Mouse (Mus musculus) MEL (cell line): ENCODE measurements around the gene Zc2hc1b. TPM values are rescaled to one million over a fixed set of nuclear protein-coding genes. Genes with fewer than 3 reads are reported as not detected.

Experiments used
- DNase-seq: peaks from one replicate; pipeline ENCODE4 v3.0.0; 2011; ENCODE audit warnings: low read depth, low spot score
- H3K27ac ChIP-seq: 2 replicates; pipeline ENCODE4 v1.5.1; 2012; ENCODE audit warnings: low read depth, mild to moderate bottlenecking, control low read depth, low read length, moderate library complexity; ENCODE audit not compliant: control insufficient read depth
- H3K27me3 ChIP-seq, 2 experiments: fragments of 150-350 bp in 1 of 2; sonication (generic) in 1 of 2; 2 replicates each; pipeline ENCODE4 v1.6.1; 2012; ENCODE audit warnings: low read length in 2 of 2, mild to moderate bottlenecking in 2 of 2, improper control_type of control experiment in 1 of 2, moderate library complexity in 1 of 2; ENCODE audit not compliant: insufficient read depth in 2 of 2, control insufficient read depth in 1 of 2
- H3K36me3 ChIP-seq, 2 experiments: 2 replicates each; pipeline ENCODE4 v1.6.1; 2012 to 2014; ENCODE audit warnings: low read length in 2 of 2, improper control_type of control experiment in 1 of 2, inconsistent platforms in 1 of 2, mild to moderate bottlenecking in 1 of 2; ENCODE audit not compliant: insufficient read depth in 2 of 2, control insufficient read depth in 1 of 2
- H3K4me1 ChIP-seq, 2 experiments: fragments of 150-350 bp in 1 of 2; sonication (generic) in 1 of 2; 2 replicates each; pipeline ENCODE4 v1.6.1; 2012; ENCODE audit warnings: low read length in 2 of 2, improper control_type of control experiment in 1 of 2, mild to moderate bottlenecking in 1 of 2; ENCODE audit not compliant: insufficient read depth in 2 of 2, control insufficient read depth in 1 of 2
- H3K4me3 ChIP-seq, 2 experiments: fragments of 150-350 bp in 1 of 2; sonication (generic) in 1 of 2; 2 replicates each; pipeline ENCODE4 v1.5.1; 2012; ENCODE audit warnings: low read depth in 2 of 2, low read length in 2 of 2, mild to moderate bottlenecking in 2 of 2, moderate library complexity in 2 of 2, control low read depth in 1 of 2, improper control_type of control experiment in 1 of 2; ENCODE audit not compliant: control insufficient read depth in 1 of 2, insufficient read depth in 1 of 2
- H3K79me2 ChIP-seq: 2 replicates; pipeline ENCODE4 v1.6.1; 2012; ENCODE audit warnings: mild to moderate bottlenecking, low read length, moderate library complexity; ENCODE audit not compliant: control insufficient read depth, poor library complexity, insufficient read depth
- H3K9ac ChIP-seq: 2 replicates; pipeline ENCODE4 v1.6.1; 2012; ENCODE audit warnings: low read depth, mild to moderate bottlenecking, control low read depth, low read length, moderate library complexity; ENCODE audit not compliant: control insufficient read depth, poor library complexity, severe bottlenecking
- H3K9me3 ChIP-seq: fragments of 150-350 bp; sonication (generic); replicated peaks from 2 replicates; pipeline ENCODE4 v1.6.1; 2012; ENCODE audit warnings: mild to moderate bottlenecking, low read length, improper control_type of control experiment, moderate library complexity; ENCODE audit not compliant: insufficient read depth
- CHD1 ChIP-seq: IDR thresholded peaks from 2 replicates; pipeline ENCODE4 v1.6.1; 2012; ENCODE audit warnings: low read depth, mild to moderate bottlenecking, inconsistent platforms, low read length, improper control_type of control experiment
- CHD2 ChIP-seq: IDR thresholded peaks from 2 replicates; pipeline ENCODE4 v1.6.1; 2011; ENCODE audit warnings: low read length, improper control_type of control experiment
- E2F4 ChIP-seq: IDR thresholded peaks from 2 replicates; pipeline ENCODE4 v1.6.1; 2011; ENCODE audit warnings: low read depth, low read length, improper control_type of control experiment, borderline replicate concordance
- ETS1 ChIP-seq: IDR thresholded peaks from 2 replicates; pipeline ENCODE4 v1.6.1; 2012; ENCODE audit warnings: low read depth, mild to moderate bottlenecking, inconsistent platforms, low read length, improper control_type of control experiment, moderate library complexity
- MAX ChIP-seq: IDR thresholded peaks from 2 replicates; pipeline ENCODE4 v1.6.1; 2011; ENCODE audit warnings: low read length, improper control_type of control experiment
- MEF2A ChIP-seq: IDR thresholded peaks from 2 replicates; pipeline ENCODE4 v1.6.1; 2014; ENCODE audit warnings: low read depth, mild to moderate bottlenecking, inconsistent platforms, low read length, improper control_type of control experiment; ENCODE audit not compliant: poor library complexity, insufficient replicate concordance, severe bottlenecking; ENCODE audit errors: extremely low read depth
- MXI1 ChIP-seq: IDR thresholded peaks from 2 replicates; pipeline ENCODE4 v1.6.1; 2011; ENCODE audit warnings: mild to moderate bottlenecking, low read depth, low read length, improper control_type of control experiment
- MYB ChIP-seq: IDR thresholded peaks from 2 replicates; pipeline ENCODE4 v1.6.1; 2011; ENCODE audit warnings: mild to moderate bottlenecking, low read depth, low read length, improper control_type of control experiment
- MYC ChIP-seq: IDR thresholded peaks from 2 replicates; pipeline ENCODE4 v1.6.1; 2011; ENCODE audit warnings: low read depth, mild to moderate bottlenecking, low read length, improper control_type of control experiment, moderate library complexity
- NELFE ChIP-seq: IDR thresholded peaks from 2 replicates; pipeline ENCODE4 v1.6.1; 2011; ENCODE audit warnings: low read depth, low read length, improper control_type of control experiment
- NRF1 ChIP-seq: IDR thresholded peaks from 2 replicates; pipeline ENCODE4 v1.6.1; 2014; ENCODE audit warnings: low read depth, mild to moderate bottlenecking, inconsistent platforms, low read length, improper control_type of control experiment, moderate library complexity; ENCODE audit not compliant: poor library complexity, insufficient read depth, severe bottlenecking
- POLR2AphosphoS5 ChIP-seq: IDR thresholded peaks from 2 replicates; pipeline ENCODE4 v1.6.1; 2012; ENCODE audit warnings: low read depth, borderline replicate concordance, mild to moderate bottlenecking, inconsistent platforms, low read length, moderate library complexity, mixed read lengths
- SIN3A ChIP-seq: IDR thresholded peaks from 2 replicates; pipeline ENCODE4 v1.6.1; 2012; ENCODE audit warnings: low read length, improper control_type of control experiment, inconsistent platforms
- TAL1 ChIP-seq: IDR thresholded peaks from 2 replicates; pipeline ENCODE4 v1.6.1; 2012; ENCODE audit warnings: mild to moderate bottlenecking, inconsistent platforms, low read length, moderate library complexity, mixed read lengths
- TBP ChIP-seq: IDR thresholded peaks from 2 replicates; pipeline ENCODE4 v1.8.0; 2011; ENCODE audit warnings: low read depth, low read length, improper control_type of control experiment
- TCF12 ChIP-seq: IDR thresholded peaks from 2 replicates; pipeline ENCODE4 v1.6.1; 2014; ENCODE audit warnings: low read depth, mild to moderate bottlenecking, inconsistent platforms, low read length, improper control_type of control experiment, moderate library complexity
- UBTF ChIP-seq: IDR thresholded peaks from 2 replicates; pipeline ENCODE4 v1.6.1; 2012; ENCODE audit warnings: low read depth, mild to moderate bottlenecking, inconsistent platforms, low read length, improper control_type of control experiment, moderate library complexity, borderline replicate concordance; ENCODE audit not compliant: insufficient read depth
- USF2 ChIP-seq, 2 experiments: IDR thresholded peaks; 2 replicates each; pipeline ENCODE4 v1.6.1; 2011 to 2012; ENCODE audit warnings: improper control_type of control experiment in 2 of 2, low read length in 2 of 2, borderline replicate concordance in 1 of 2, inconsistent platforms in 1 of 2, low read depth in 1 of 2, mild to moderate bottlenecking in 1 of 2; ENCODE audit not compliant: insufficient read depth in 1 of 2
- ZNF384 ChIP-seq: IDR thresholded peaks from 2 replicates; pipeline ENCODE4 v1.6.1; 2012; ENCODE audit warnings: low read depth, mild to moderate bottlenecking, inconsistent platforms, low read length, improper control_type of control experiment
- polyA plus RNA-seq, 2 experiments: library from polyadenylated mRNA; stranded (reverse) in 1 of 2; unstranded in 1 of 2; fragments of >175 nt in 1 of 2; fragments of >200 nt in 1 of 2; gene quantifications; 2 replicates each; pipeline versions ENCODE4 v1.2.1 to v1.2.4; 2012; ENCODE audit warnings: low replicate concordance in 2 of 2, low read depth in 1 of 2; ENCODE audit not compliant: insufficient read length in 2 of 2, insufficient read depth in 1 of 2, missing spikeins in 1 of 2
- total RNA-seq: library from RNA; depleted of rRNA; stranded (reverse); fragments of 300-350 nt; gene quantifications from 2 replicates; pipeline ENCODE4 v1.2.3, GENCODE M21; 2012

Gene Zc2hc1b
- total and polyA plus RNA-seq, 3 experiments = 0.07 TPM; not detected in 2

DNA sequence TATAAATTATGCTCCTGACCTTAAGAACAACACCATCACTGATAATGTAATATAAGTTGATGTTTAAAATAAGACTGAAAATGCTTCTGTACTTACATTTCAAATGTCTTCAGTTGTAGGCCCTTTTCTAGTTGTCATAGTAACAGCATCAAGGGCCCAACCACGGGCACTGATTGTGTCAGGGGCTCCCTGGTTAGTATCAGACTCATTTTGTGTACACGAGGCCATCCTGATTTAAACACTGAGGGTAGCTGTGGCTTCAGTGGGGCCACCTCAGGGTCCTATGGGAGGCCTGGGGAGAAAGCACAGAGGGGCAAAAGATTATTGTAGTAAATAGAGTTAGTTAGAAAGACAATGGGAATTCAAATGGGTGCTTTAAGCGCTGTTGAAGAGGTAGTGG is 52.0 kb downstream of the Zc2hc1b start:
- H3K4me1 ChIP-seq = no peaks in the 10 kb centered on the region
- no peak overlapping the region for H3K9ac ChIP-seq
- no peak for DNase-seq
- no peaks in the 10 kb centered on the region for H3K36me3 ChIP-seq
- no peaks in the 10 kb centered on the region for H3K9me3 ChIP-seq
- H3K79me2 ChIP-seq = no peaks in the 10 kb centered on the region
- H3K27me3 ChIP-seq = peaks cover 0 to 4% of the 10 kb centered on the region in 2 experiments; a peak in 2 of 4 replicates
- TF ChIP-seq MYB = no peak
- no peak for TF ChIP-seq E2F4
- no peak for TF ChIP-seq MEF2A
- TF ChIP-seq MXI1 = no peak
- TF ChIP-seq NRF1 = no peak
- TF ChIP-seq UBTF = no peak
- no peak for TF ChIP-seq MAX
- no peak for TF ChIP-seq POLR2AphosphoS5
- no peak for TF ChIP-seq MYC
- no peak for TF ChIP-seq USF2 (IDR thresholded peaks at IDR 0.05; ENCODE audit: borderline replicate concordance in 1 of 2, insufficient read depth in 1 of 2, low read depth in 1 of 2, low read length in 2 of 2)
- TF ChIP-seq ZNF384 = no peak
- no peak for TF ChIP-seq SIN3A
- TF ChIP-seq ETS1 = no peak
- no peak for TF ChIP-seq CHD2
- no peak for TF ChIP-seq TCF12
- TF ChIP-seq NELFE = no peak
- TF ChIP-seq CHD1 = no peak
- no peak for TF ChIP-seq TAL1
- TF ChIP-seq TBP = no peak
- no peak overlapping the region for H3K4me3 ChIP-seq
- H3K27ac ChIP-seq = no peak overlapping the region

DNA sequence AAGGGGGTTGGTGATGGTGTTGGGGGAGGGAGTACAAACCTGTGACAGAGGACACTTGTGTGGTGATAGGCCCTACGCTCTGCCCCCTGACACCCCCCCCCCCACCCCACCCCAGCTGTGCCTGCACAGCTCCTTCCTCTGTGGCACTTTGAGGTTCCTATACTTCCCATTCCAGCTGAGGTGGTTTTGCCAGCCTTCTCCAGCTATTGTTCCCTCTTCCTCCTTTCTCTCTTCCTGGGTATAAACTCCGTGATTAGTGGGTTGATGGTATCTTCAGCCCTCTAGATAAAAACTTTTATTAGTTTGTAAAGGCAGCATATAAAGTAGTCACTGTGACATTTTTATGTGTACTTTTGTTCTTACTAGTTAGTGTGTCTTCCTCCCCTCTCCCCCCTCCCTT is 58.5 kb downstream of the Zc2hc1b start:
- H3K4me1 ChIP-seq = no peaks in the 10 kb centered on the region
- no peaks in the 10 kb centered on the region for H3K79me2 ChIP-seq
- no peak for DNase-seq
- TF ChIP-seq TBP = no peak
- H3K27ac ChIP-seq = no peak overlapping the region
- peaks cover 0 to 4% of the 10 kb centered on the region in 2 experiments; a peak in 3 of 4 replicates for H3K27me3 ChIP-seq
- H3K4me3 ChIP-seq = no peak overlapping the region
- no peak overlapping the region for H3K9ac ChIP-seq
- no peaks in the 10 kb centered on the region for H3K36me3 ChIP-seq
- H3K9me3 ChIP-seq = no peaks in the 10 kb centered on the region
